Mouse (Mus musculus): Measurements from ENCODE around the gene Pgm2. TPM values are rescaled to one million over a fixed set of nuclear protein-coding genes. Genes with fewer than 3 reads are reported as not detected.

Pgm2 gene
- polyA plus RNA-seq, 1 experiment from 2014 or later = 22.8 TPM

DNA sequence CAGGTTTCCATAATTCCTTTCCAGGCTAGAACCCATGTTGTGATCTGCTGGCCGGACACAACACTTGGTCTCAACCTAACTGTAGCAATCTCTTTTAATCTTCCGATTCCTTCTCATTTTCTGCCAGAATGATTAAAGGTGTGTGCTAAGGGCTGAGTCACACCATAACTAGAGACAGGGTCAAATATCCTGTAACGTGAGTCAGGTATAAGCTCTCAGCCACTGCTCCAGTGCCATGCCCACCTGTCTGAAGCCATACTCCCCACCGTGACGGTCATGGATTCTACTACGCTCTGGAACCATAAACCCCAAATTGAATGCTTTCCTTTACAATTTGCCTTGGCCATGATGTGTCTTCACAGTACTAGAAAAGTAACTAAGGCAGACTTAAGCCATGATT, 36.5 kb upstream of the Pgm2 start:
- no peak overlapping the region for H3K27ac ChIP-seq (ENCODE audit: low read depth, low read length)
- H3K9me3 ChIP-seq (ENCODE audit: control insufficient read depth, low read length) = peaks cover 4% of the 10 kb centered on the region; the same call in 1 of the 2 replicates
- ATAC-seq (ENCODE audit: low FRiP score) (no peak), DNase-seq (ENCODE audit: low spot score, missing footprints) (peak; percentile 31)
- H3K36me3 ChIP-seq (ENCODE audit: control insufficient read depth, insufficient read depth, low read length) = no peaks in the 10 kb centered on the region
- no peak overlapping the region for H3K4me3 ChIP-seq (ENCODE audit: low read depth, low read length)
- no peak overlapping the region for H3K9ac ChIP-seq (ENCODE audit: low read length)
- no peaks in the 10 kb centered on the region for H3K4me1 ChIP-seq (ENCODE audit: control insufficient read depth, insufficient read depth, low read length)
- H3K27me3 ChIP-seq (ENCODE audit: control insufficient read depth, insufficient read depth, low read length) = no peaks in the 10 kb centered on the region
- no peak overlapping the region for H3K4me2 ChIP-seq
- 95% methylated on average over 6 of the region's 6 CpGs for WGBS

DNA sequence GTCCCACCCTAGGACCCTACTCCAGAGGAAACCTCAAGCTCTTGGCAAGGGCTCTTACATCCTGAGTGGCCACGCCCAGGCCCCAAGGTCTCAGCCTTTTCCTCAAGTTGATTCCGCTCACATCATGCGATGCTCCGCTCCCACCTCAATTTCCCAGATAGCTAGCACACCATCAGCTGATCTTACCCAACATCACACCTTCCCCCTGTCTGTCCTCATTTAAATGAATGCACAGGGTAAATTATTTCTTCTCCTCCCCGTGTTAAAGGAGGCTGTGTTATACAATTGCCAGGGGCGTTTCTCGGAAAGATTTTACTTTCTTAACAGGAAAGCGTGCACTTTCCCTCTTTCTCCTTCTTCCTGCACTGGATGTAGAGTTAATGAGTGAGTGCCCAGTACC, 31.9 kb upstream of the Pgm2 start:
- Histone ChIP-seq H3K4me1 (ENCODE audit: control insufficient read depth, insufficient read depth, low read length) (no peaks in the 10 kb centered on the region), H3K9me3 (ENCODE audit: control insufficient read depth, low read length) (no peaks in the 10 kb centered on the region), H3K4me3 (ENCODE audit: low read depth, low read length) (no peak overlapping the region), H3K27me3 (ENCODE audit: control insufficient read depth, insufficient read depth, low read length) (no peaks in the 10 kb centered on the region), H3K4me2 (no peak overlapping the region), H3K27ac (ENCODE audit: low read depth, low read length) (no peak overlapping the region), H3K36me3 (ENCODE audit: control insufficient read depth, insufficient read depth, low read length) (no peaks in the 10 kb centered on the region), H3K9ac (ENCODE audit: low read length) (no peak overlapping the region)
- whole genome bisulfite sequencing = 93% methylated on average over 8 of the region's 8 CpGs
- ATAC-seq (ENCODE audit: low FRiP score) (no peak), DNase-seq (ENCODE audit: low spot score, missing footprints) (peak; percentile 44)

DNA sequence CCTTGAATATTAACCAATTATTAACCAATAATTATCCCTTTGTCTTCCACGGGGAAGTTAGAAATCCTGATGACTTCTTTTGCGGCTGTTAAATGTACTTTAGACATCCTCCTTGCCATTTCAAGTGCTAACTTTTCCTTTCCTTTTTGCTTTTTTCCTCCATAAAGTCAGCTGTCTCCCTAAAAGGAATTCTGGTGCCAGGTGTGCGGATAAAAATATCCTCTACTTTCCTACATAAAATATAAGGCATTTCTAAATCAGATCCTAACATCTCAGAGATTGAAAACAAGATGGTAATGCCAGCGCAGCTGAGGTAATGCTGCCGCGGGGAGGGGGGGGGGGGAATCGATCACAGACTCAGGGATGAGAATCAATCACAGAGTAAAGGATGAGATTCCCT, 31.1 kb upstream of the Pgm2 start:
- WGBS = 91% methylated on average over 7 of the region's 7 CpGs
- ATAC-seq (ENCODE audit: low FRiP score) = no peak

DNA sequence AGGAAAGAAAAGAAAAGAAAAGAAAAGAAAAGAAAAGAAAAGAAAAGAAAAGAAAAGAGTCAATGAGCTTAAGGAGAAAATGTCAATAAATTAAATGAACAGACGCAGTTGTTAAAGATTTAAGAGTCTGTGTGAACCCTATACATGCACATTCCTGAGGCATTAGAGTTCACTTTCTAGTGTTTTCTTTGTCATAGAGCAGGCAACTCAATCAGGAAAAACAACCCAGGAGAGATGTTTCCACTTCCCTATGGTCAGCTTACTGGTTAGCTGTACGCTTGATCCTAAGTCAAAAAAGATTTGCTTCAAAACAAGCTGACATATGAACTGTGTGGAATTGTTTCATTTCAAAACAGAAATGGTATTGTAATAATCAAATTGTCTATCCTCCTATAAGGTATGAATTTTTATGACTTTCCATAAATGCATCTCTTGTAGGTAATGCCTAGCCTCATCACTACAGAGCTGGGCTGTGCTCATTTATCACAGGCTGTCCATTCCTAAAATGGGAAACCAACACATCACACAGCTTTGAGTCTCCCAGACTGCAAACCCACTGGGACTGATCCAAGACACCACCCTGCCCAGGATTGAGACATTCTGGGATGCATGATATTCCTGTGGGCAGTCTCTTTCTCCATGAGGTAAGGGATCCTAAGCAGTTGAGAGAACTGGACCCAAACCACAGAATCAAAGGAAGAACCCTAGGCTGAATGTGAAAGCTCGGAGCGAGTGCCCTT, 29.7 kb upstream of the Pgm2 start:
- 80% methylated on average over 4 of the region's 4 CpGs for WGBS
- H3K9me3 ChIP-seq (ENCODE audit: control insufficient read depth, low read length) = no peaks in the 10 kb centered on the region
- no peak overlapping the region for H3K27ac ChIP-seq (ENCODE audit: low read depth, low read length)
- H3K4me1 ChIP-seq (ENCODE audit: control insufficient read depth, insufficient read depth, low read length) = no peaks in the 10 kb centered on the region
- no peak for ATAC-seq (ENCODE audit: low FRiP score)
- no peaks in the 10 kb centered on the region for H3K27me3 ChIP-seq (ENCODE audit: control insufficient read depth, insufficient read depth, low read length)
- no peaks in the 10 kb centered on the region for H3K36me3 ChIP-seq (ENCODE audit: control insufficient read depth, insufficient read depth, low read length)
- no peak overlapping the region for H3K9ac ChIP-seq (ENCODE audit: low read length)
- H3K4me2 ChIP-seq = no peak overlapping the region
- H3K4me3 ChIP-seq (ENCODE audit: low read depth, low read length) = no peak overlapping the region
- DNase-seq (ENCODE audit: low spot score, missing footprints) = no peak

More for the DNA sequence above, 31.1 kb upstream of the Pgm2 start:
- no peaks in the 10 kb centered on the region for H3K9me3 ChIP-seq (ENCODE audit: control insufficient read depth, low read length)
- no peak overlapping the region for H3K9ac ChIP-seq (ENCODE audit: low read length)
- no peaks in the 10 kb centered on the region for H3K36me3 ChIP-seq (ENCODE audit: control insufficient read depth, insufficient read depth, low read length)
- no peaks in the 10 kb centered on the region for H3K4me1 ChIP-seq (ENCODE audit: control insufficient read depth, insufficient read depth, low read length)
- H3K27ac ChIP-seq (ENCODE audit: low read depth, low read length) = no peak overlapping the region
- H3K4me2 ChIP-seq = no peak overlapping the region
- no peaks in the 10 kb centered on the region for H3K27me3 ChIP-seq (ENCODE audit: control insufficient read depth, insufficient read depth, low read length)
- no peak overlapping the region for H3K4me3 ChIP-seq (ENCODE audit: low read depth, low read length)
- peak; percentile 31 for DNase-seq (ENCODE audit: low spot score, missing footprints)

DNA sequence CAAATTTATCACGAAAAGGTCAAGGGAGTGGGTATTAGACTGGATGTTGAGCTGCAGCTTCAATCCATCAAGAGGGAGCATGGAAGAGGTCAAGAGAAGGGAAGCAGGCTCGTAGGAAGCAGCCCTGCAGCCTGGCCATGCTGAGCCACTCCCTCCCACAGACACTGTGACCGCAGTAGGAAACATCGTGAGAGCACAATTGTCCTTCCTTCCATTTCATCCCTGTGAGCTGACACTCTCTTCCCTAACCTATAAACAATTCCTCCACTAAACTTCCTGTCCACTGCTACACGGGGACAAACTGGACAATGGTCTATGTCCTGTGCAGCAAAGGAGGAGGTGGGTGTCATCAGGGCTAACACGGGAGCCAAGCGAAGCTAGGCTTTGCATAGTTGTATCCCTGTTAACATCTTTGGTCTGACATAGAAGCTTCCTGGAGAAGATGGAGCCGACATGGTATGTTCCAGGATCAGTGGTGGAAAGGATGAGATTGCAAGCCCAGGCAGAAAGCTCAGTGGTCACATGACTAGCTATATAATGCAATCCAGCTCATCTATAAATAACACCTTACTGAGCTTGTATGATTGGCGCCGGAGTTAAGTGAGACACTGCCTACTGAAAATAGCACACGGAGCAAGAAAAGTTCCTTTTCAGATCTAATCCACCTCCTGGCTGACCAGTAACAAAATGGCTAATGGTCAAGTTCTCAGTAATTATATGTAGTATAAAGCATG, 29.0 kb upstream of the Pgm2 start:
- ATAC-seq (ENCODE audit: low FRiP score) = no peak
- H3K4me2 ChIP-seq = no peak overlapping the region
- WGBS = 86% methylated on average over 11 of the region's 11 CpGs

GRCm38 (mm10) chr5:64064401-64064800, 28.3 kb upstream of the Pgm2 start:
- H3K27me3 ChIP-seq (ENCODE audit: control insufficient read depth, insufficient read depth, low read length) = no peaks in the 10 kb centered on the region
- H3K9me3 ChIP-seq (ENCODE audit: control insufficient read depth, low read length) = no peaks in the 10 kb centered on the region
- no peaks in the 10 kb centered on the region for H3K4me1 ChIP-seq (ENCODE audit: control insufficient read depth, insufficient read depth, low read length)
- no peak overlapping the region for H3K9ac ChIP-seq (ENCODE audit: low read length)
- WGBS = 94% methylated on average over 3 of the region's 3 CpGs
- H3K27ac ChIP-seq (ENCODE audit: low read depth, low read length) = no peak overlapping the region
- no peak for ATAC-seq (ENCODE audit: low FRiP score)
- H3K4me3 ChIP-seq (ENCODE audit: low read depth, low read length) = no peak overlapping the region
- H3K4me2 ChIP-seq = no peak overlapping the region
- peak; percentile 62 for DNase-seq (ENCODE audit: low spot score, missing footprints)
- H3K36me3 ChIP-seq (ENCODE audit: control insufficient read depth, insufficient read depth, low read length) = no peaks in the 10 kb centered on the region

More for the DNA sequence above, 29.0 kb upstream of the Pgm2 start:
- no peak overlapping the region for H3K9ac ChIP-seq (ENCODE audit: low read length)
- H3K36me3 ChIP-seq (ENCODE audit: control insufficient read depth, insufficient read depth, low read length) = no peaks in the 10 kb centered on the region
- no peak overlapping the region for H3K27ac ChIP-seq (ENCODE audit: low read depth, low read length)
- no peaks in the 10 kb centered on the region for H3K4me1 ChIP-seq (ENCODE audit: control insufficient read depth, insufficient read depth, low read length)
- H3K4me3 ChIP-seq (ENCODE audit: low read depth, low read length) = no peak overlapping the region
- no peak for DNase-seq (ENCODE audit: low spot score, missing footprints)
- H3K9me3 ChIP-seq (ENCODE audit: control insufficient read depth, low read length) = no peaks in the 10 kb centered on the region
- H3K27me3 ChIP-seq (ENCODE audit: control insufficient read depth, insufficient read depth, low read length) = no peaks in the 10 kb centered on the region

DNA sequence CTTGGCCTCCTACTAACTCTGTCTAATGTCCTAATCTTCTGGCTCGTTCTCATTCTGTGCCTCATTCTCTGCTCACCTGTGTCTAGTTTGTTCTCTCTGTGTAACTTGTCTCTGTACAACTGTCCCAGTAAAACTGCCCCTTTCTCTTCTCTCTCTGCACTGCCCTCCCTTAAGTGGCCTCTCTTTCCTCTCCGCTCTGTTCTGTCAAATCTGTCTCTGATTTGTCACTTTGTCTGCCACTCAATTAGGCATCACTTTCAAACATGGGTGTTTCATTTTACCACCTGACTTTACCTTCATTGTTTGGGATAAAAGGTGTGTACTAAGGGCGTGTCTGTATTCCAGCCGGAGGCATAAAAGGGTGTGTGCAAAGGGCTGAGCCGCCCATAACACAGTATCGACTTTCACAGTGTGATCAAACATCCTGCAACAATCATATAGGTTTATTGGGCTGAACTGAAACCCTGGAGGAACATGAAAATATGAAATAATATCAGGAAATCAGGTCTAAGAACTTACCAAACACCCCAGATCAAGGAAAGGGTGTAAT, 27.2 kb upstream of the Pgm2 start:
- DNase-seq (ENCODE audit: low spot score, missing footprints) = no peak
- ATAC-seq (ENCODE audit: low FRiP score) = no peak
- H3K4me2 ChIP-seq = no peak overlapping the region
- no peaks in the 10 kb centered on the region for H3K9me3 ChIP-seq (ENCODE audit: control insufficient read depth, low read length)
- H3K36me3 ChIP-seq (ENCODE audit: control insufficient read depth, insufficient read depth, low read length) = no peaks in the 10 kb centered on the region
- no peaks in the 10 kb centered on the region for H3K4me1 ChIP-seq (ENCODE audit: control insufficient read depth, insufficient read depth, low read length)
- no peak overlapping the region for H3K4me3 ChIP-seq (ENCODE audit: low read depth, low read length)
- WGBS = 89% methylated on average over 6 of the region's 6 CpGs
- H3K27me3 ChIP-seq (ENCODE audit: control insufficient read depth, insufficient read depth, low read length) = no peaks in the 10 kb centered on the region
- no peak overlapping the region for H3K27ac ChIP-seq (ENCODE audit: low read depth, low read length)
- H3K9ac ChIP-seq (ENCODE audit: low read length) = no peak overlapping the region

- Histone ChIP-seq H3K9ac (ENCODE audit: low read length) (no peak overlapping the region), H3K4me3 (ENCODE audit: low read depth, low read length) (no peak overlapping the region), H3K27me3 (ENCODE audit: control insufficient read depth, insufficient read depth, low read length) (no peaks in the 10 kb centered on the region), H3K36me3 (ENCODE audit: control insufficient read depth, insufficient read depth, low read length) (no peaks in the 10 kb centered on the region), H3K9me3 (ENCODE audit: control insufficient read depth, low read length) (no peaks in the 10 kb centered on the region), H3K27ac (ENCODE audit: low read depth, low read length) (no peak overlapping the region), H3K4me2 (no peak overlapping the region), H3K4me1 (ENCODE audit: control insufficient read depth, insufficient read depth, low read length) (no peaks in the 10 kb centered on the region)
- 64% methylated on average over 2 of the region's 2 CpGs for WGBS
- ATAC-seq (ENCODE audit: low FRiP score) (no peak), DNase-seq (ENCODE audit: low spot score, missing footprints) (peak; percentile 23)
Observed at GRCm38 (mm10) chr5:64066159-64066558, 26.6 kb upstream of the Pgm2 start.

GRCm38 (mm10) chr5:64067576-64067975, 25.2 kb upstream of the Pgm2 start:
- 89% methylated on average over 2 of the region's 2 CpGs for WGBS
- H3K4me3 ChIP-seq (ENCODE audit: low read depth, low read length) = no peak overlapping the region

More at GRCm38 (mm10) chr5:64067576-64067975, 25.2 kb upstream of the Pgm2 start:
- no peaks in the 10 kb centered on the region for H3K36me3 ChIP-seq (ENCODE audit: control insufficient read depth, insufficient read depth, low read length)
- H3K27ac ChIP-seq (ENCODE audit: low read depth, low read length) = no peak overlapping the region
- no peak overlapping the region for H3K9ac ChIP-seq (ENCODE audit: low read length)
- no peaks in the 10 kb centered on the region for H3K27me3 ChIP-seq (ENCODE audit: control insufficient read depth, insufficient read depth, low read length)
- H3K4me2 ChIP-seq = no peak overlapping the region
- no peaks in the 10 kb centered on the region for H3K9me3 ChIP-seq (ENCODE audit: control insufficient read depth, low read length)
- no peaks in the 10 kb centered on the region for H3K4me1 ChIP-seq (ENCODE audit: control insufficient read depth, insufficient read depth, low read length)
- ATAC-seq (ENCODE audit: low FRiP score) = no peak
- DNase-seq (ENCODE audit: low spot score, missing footprints) = peak; percentile 76

All from midbrain, embryonic 11.5 days (tissue).